Mouse (Mus musculus) thymus, postnatal 0 days (tissue): ENCODE measurements around the gene Pttg1. TPM values are rescaled to one million over a fixed set of nuclear protein-coding genes. Genes with fewer than 3 reads are reported as not detected.
A peak's percentile ranks its signal among the peaks of the same experiment; 100 is the strongest.

Experiments
- DNase-seq: peaks from one replicate; pipeline ENCODE4 v3.0.0-alpha.2; 2015; ENCODE audit warnings: low spot score
- polyA plus RNA-seq: library from polyadenylated mRNA; unstranded; fragments of >200 nt; fragmentation: Nextera tagmentation; extraction: Ambion mirVana; gene quantifications from 2 replicates; pipeline ENCODE4 v1.2.1, GENCODE M21; 2015

Gene Pttg1
- polyA plus RNA-seq = 112 and 114 TPM in 2 replicates

DNA sequence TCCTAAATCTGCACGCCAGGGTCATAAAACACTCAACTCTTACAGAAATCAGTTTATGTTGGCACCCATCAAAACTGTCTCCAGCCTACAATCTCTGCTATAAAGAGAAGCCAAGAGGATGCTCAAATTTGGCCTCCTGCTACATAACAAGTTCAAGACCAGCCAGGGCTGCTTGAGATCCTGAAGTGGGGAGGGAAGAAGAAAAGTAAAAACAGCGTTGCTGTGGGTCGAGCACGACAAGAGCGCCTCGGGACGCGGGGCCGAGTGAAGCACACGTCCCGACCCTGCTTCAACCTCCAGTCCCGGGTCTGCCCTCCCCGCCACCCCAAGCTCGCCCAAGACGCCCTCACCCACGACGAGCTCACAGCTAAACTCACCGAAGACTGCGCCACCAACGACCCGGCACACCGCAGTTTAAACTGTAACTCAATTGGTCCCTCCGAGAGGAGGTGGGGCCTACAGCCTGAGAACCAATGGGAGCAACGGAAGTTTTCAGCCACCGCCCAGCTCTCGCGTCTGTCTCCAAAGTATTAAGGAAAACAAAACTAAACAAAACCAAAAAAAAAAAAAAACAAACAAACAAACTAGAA, at the start of gene Pttg1:
Gene Pttg1 (minus strand): TSS at position 428 of the 590 bp plus-strand sequence.
- peak; percentile 90 for DNase-seq

GRCm38 (mm10) chr11:43474225-43474774, 48.2 kb upstream of the Pttg1 start, which contains the start of gene C1qtnf2:
Gene C1qtnf2 (plus strand): TSS chr11:43474276.
- peak; percentile 26 for DNase-seq

DNA sequence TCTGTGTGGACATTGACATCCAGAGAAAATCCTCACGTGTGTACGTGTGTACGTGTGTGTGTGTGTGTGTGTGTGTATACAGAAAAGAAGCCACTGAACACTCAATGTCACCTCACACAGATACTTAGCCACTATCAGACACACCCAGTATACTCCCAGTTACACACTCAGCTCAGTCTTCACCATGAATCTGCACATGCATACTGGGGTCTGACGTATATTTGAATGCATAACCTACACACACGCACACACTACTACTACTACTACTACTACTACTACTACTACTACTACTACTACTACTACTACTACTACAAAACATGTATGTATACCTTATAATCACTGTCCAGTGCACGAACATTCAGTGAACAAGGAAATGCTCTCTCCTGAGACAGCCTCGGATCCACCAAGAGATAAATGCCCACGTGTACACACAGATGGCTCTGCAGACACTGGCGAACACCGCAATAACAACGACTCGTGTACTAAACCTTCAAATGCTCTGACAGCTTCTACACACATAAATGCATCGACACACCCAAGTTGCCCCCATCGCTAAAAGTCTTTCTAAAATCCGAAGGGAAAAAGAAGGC, 47.7 kb upstream of the Pttg1 start:
- no peak for DNase-seq

GRCm38 (mm10) chr11:43473115-43473514, 47.1 kb upstream of the Pttg1 start:
- no peak for DNase-seq

GRCm38 (mm10) chr11:43470881-43471820, 45.1 kb upstream of the Pttg1 start:
- no peak for DNase-seq

DNA sequence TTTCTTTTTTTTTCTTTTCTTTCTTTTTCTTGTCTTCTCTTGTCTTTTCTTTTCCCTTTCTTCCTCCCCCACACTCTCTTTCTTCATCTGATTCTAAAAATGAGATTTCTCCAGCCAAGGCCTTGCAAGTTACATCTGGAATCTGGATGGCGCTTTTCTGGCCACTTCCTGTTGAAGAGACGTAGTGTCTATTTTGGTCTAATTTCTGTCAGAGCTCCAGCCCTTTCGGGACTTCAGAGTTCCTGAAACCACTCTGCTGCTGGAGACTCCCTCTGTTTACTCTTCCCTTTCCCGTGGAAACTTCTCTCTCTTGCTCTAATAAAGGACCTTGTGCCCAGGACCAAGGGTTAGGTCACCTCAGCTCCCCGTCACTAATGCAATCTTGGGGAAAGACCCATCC, 44.1 kb upstream of the Pttg1 start:
- DNase-seq = no peak

DNA sequence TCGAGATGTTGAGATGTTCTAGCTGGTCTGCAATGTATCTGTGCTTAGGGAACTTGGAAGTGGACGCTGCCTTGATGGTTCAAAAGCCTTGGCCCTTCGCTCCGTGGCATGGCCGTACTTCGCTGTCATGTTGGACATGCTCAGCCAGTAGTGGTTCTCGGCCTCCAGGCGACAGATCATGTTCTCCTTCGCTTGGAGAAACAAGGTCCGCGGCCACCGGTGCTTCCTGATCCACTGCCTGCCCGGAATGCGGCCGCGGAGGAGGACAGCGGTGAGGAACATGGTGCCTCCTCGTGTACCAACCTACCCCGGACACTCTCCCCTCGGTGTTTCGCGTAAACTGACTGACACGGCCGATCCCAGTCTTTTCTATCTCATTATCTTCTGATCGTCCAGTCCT, 37.2 kb upstream of the Pttg1 start:
- no peak for DNase-seq

GRCm38 (mm10) chr11:43452266-43452665, 26.2 kb upstream of the Pttg1 start:
- DNase-seq = no peak

DNA sequence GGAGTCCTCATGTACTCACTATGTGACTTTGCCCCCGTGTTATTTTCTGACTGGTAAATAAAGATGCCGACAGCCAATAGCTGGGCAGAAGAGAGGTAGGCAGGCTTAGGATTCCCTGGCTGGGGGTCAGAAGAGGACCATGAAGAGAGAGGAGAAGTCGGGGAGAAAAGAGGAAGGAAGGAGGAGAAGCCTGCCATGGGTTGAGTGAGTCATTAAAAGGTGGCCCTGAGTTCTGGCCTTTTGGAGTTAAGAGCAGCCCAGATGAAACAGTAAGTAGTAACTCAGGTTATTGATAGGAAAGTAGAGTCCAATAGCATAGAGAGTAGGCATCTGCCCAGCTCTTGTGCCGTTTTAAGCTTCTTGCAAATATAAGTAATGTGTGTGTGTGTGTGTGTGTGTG, 25.3 kb upstream of the Pttg1 start:
- DNase-seq = no peak

DNA sequence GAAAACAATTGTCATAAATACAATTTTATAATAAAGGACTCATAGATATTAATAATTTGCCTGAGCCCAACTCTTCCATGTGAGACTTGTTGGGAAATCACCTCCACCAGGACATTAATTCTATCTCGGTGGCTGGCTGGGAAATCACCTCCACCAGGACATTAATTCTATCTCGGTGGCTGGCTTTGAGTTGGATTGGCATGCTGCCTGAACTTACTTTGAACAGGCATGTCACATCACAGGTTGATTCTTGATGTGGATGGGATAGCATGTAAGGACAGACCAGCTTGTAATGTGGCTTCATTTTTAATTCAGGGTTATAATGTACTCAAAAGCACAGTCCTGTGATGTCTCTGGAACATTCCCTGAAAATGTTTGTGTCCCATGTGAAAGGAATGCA, 23.9 kb upstream of the Pttg1 start:
- no peak for DNase-seq

DNA sequence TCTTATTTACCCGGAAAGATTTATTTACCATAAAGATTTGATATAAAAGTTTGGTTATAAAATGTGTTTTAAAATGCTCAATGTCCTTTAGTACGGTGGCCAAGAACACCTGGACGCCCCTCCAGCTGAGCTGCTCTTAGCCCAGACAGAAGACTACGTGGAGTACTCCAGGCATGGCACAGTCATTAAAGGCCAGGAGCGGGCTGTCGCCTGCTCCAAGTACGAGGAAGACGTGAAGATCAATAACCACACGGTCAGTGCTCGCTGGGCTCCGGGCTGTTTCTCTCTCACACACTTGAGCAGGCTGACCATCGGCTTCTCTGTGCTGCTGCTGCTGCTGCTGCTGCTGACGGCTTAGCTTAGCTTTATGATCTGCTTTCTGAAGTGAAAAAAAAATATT, 17.1 kb upstream of the Pttg1 start:
- no peak for DNase-seq

GRCm38 (mm10) chr11:43441121-43441520, 15.1 kb upstream of the Pttg1 start:
- no peak for DNase-seq

GRCm38 (mm10) chr11:43434024-43434407, 8.0 kb upstream of the Pttg1 start:
- DNase-seq = no peak

DNA sequence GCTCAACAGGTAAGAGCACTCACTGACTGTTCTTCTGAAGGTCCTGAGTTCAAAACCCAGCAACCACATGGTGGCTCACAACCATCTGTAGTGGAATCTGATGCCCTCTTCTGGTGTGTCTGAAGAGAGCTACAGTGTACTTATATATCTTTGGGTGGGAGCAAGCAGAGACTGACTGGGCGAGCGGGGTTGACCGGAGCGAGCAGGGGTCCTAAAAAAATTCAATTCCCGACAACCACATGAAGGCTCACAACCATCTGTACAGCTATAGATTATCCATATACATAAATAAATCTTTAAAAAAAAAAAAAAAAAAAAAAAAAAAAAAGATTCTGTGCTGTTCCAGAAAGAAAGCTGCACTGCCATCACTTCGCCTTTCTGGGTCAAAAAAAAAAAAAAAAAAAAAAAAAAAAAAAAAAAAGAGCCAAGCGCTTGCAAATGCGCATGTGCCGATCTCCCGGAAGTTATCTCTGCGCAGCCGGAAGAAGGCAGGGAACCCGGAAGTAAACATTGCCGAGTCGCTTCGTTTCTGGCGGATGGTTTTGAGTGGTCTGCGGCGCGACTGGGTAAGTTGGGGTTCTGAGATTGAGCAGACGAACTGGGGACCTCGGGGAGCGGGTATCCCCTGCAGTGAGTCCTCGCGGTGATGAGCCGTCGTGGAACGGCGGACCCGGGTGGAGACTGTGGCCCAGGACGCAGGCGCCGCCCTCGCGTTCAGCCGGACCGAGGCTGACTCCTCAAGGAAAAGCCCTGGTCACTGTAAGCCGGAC, 7.4 kb upstream of the Pttg1 start, which contains the start of gene Slu7:
Gene Slu7 (plus strand): TSS at position 491 of the 770 bp plus-strand sequence.
- peak; percentile 89 for DNase-seq

DNA sequence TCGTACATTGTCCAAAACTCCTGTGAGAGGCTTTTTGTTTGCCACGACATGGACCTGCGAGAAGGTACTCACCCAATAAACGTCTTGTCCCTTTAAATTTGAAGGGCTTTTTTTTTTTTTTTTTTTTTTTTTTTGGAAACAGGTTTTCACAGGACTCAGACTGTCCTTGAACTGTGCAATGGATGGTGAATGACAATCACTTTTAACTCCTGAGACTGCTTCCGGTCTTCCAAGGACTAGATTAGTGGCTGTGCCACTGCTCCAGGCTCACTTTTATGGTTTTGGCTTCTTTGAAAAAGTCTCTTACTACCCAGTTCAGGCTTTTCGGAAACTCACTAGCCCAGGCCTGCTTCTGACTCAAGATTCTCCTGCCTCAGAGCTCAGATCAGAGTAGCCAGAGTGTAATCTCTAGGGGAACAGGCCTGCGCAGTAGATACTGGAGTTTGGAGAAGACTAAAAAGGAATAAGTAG, 398 bp upstream of the Pttg1 start:
- peak; percentile 9 for DNase-seq

DNA sequence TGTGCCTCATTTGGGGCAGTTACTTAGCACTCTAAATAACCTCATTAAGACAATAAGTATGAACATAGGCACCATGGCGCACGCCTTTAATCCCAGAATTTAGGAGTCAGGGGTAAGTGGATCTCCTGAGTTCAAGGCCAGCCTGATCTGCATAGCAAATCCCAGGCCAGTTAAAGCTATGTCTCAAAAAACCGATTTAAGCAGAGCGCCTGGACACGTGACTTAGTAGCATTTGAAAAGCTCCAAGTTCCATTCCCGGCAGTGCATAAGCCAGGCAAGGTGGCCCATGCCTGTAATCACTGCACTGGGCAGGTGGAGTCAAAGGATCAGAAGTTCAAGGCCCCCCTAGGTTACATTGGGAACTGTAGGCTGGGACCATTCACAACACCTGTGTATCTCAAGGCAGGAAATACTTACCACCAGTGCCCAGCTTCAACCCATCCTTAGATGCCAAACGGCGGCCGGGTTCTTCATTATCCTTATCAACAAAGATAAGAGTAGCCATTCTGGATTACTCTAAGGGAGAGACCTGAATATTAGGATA, 813 bp downstream of the Pttg1 start:
- no peak for DNase-seq

GRCm38 (mm10) chr11:43424386-43424785, 1.7 kb downstream of the Pttg1 start:
- DNase-seq = no peak

- DNase-seq = no peak
Measured at GRCm38 (mm10) chr11:43417201-43417600, 8.8 kb downstream of the Pttg1 start.

DNA sequence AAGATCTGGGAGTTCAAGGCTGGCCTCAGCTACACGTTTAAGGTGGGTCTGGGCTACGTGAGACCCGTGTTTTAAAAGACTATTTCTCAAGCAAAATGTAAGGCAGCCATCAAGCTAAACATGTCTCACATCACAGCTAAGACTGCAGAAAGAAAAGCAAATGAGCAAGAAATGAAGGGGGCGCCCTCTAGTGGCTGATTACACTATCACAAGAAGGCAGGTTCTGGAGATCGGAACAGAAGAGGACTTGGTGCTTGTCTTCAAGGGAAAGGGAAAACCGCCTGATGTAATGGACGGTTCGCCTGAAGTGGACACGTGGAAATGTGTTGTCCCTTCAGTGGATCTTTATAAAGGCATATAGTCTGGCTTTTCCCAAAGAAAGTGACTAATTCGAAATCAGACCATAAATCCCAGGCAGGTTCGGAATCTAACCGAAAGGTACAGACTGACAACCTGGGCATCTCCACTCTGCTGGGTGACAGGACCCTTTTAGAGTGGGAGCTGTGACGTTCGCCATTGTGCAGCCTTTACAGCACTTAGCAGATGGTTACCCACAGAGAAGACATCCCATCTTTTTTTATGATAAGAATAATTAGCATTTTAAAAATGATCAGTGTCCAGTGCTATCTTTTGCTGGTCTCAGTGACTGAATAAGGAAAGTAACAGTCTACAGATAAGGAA, 13.1 kb downstream of the Pttg1 start:
- DNase-seq = peak; percentile 69

GRCm38 (mm10) chr11:43411413-43411812, 14.6 kb downstream of the Pttg1 start:
- DNase-seq = peak; percentile 75
